Mouse (Mus musculus) ES-Bruce4 (cell line): ENCODE measurements around the gene Strn4. TPM values are rescaled to one million over a fixed set of nuclear protein-coding genes. Genes with fewer than 3 reads are reported as not detected.

Experiments
- H3K27ac ChIP-seq: 2 replicates; pipeline ENCODE4 v1.5.1; 2012; ENCODE audit warnings: low read length, inconsistent platforms; ENCODE audit not compliant: insufficient read depth
- H3K27me3 ChIP-seq: 2 replicates; pipeline ENCODE4 v1.6.1; 2012; ENCODE audit warnings: mild to moderate bottlenecking, low read length, inconsistent platforms; ENCODE audit not compliant: control insufficient read depth, poor library complexity, insufficient read depth, severe bottlenecking
- H3K36me3 ChIP-seq: 2 replicates; pipeline ENCODE4 v1.6.1; 2012; ENCODE audit warnings: inconsistent platforms, mild to moderate bottlenecking, low read length, moderate library complexity; ENCODE audit not compliant: control insufficient read depth, poor library complexity, insufficient read depth, severe bottlenecking
- H3K4me1 ChIP-seq: one replicate; pipeline ENCODE4 v1.8.1; 2011; ENCODE audit warnings: low read length; ENCODE audit not compliant: control insufficient read depth, insufficient read depth
- H3K4me3 ChIP-seq: 2 replicates; pipeline ENCODE4 v1.5.1; 2011; ENCODE audit warnings: low read depth, mild to moderate bottlenecking, low read length
- H3K9ac ChIP-seq: 2 replicates; pipeline ENCODE4 v1.6.1; 2012; ENCODE audit warnings: low read depth, mild to moderate bottlenecking, inconsistent platforms; ENCODE audit not compliant: poor library complexity, severe bottlenecking
- H3K9me3 ChIP-seq: replicated peaks from 2 replicates; pipeline ENCODE4 v1.6.1; 2012; ENCODE audit warnings: mild to moderate bottlenecking, low read length, inconsistent platforms; ENCODE audit not compliant: control insufficient read depth, poor library complexity, insufficient read depth, severe bottlenecking
- CTCF ChIP-seq: IDR thresholded peaks from one replicate; pipeline ENCODE4 v1.8.1; 2011; ENCODE audit warnings: low read depth, low read length
- EP300 ChIP-seq: IDR thresholded peaks from 2 replicates; pipeline ENCODE4 v1.6.1; 2011; ENCODE audit warnings: low read depth, low read length; ENCODE audit not compliant: insufficient read depth
- POLR2A ChIP-seq: IDR thresholded peaks from one replicate; pipeline ENCODE4 v1.8.1; 2011; ENCODE audit warnings: low read length; ENCODE audit not compliant: insufficient read depth
- polyA plus RNA-seq: library from polyadenylated mRNA; stranded (reverse); fragments of >200 nt; gene quantifications from 2 replicates; pipeline ENCODE4 v1.2.4, GENCODE M21; 2011; ENCODE audit warnings: low read depth; ENCODE audit not compliant: missing spikeins, insufficient read depth, insufficient read length

Gene Strn4
- polyA plus RNA-seq, 1 experiment, result 53.5 TPM

GRCm38 (mm10) chr7:16781816-16782554 is 33.7 kb upstream of the Strn4 start:
- Histone ChIP-seq H3K4me1 (peaks cover 6% of the 10 kb centered on the region), H3K27ac (peak overlapping the region; percentile 40), H3K9me3 (no peaks in the 10 kb centered on the region), H3K27me3 (no peaks in the 10 kb centered on the region), H3K36me3 (peaks cover 15% of the 10 kb centered on the region), H3K9ac (peak overlapping the region; percentile 94), H3K4me3 (peak overlapping the region; percentile 99)
- no peak for TF ChIP-seq EP300
- TF ChIP-seq CTCF, result no peak
- TF ChIP-seq POLR2A, result no peak

GRCm38 (mm10) chr7:16782555-16783125 is 33.0 kb upstream of the Strn4 start:
- H3K4me3 ChIP-seq, result peak overlapping the region; percentile 99
- H3K27ac ChIP-seq, result 0 out of 2 replicates have a peak overlapping the region, but pooled peaks have one; percentile 7
- peaks cover 6% of the 10 kb centered on the region for H3K4me1 ChIP-seq
- H3K9ac ChIP-seq, result peak overlapping the region; percentile 94
- H3K36me3 ChIP-seq, result peaks cover 15% of the 10 kb centered on the region
- H3K27me3 ChIP-seq, result no peaks in the 10 kb centered on the region
- H3K9me3 ChIP-seq, result no peaks in the 10 kb centered on the region
- TF ChIP-seq EP300 (no peak), CTCF (no peak), POLR2A (no peak)

DNA sequence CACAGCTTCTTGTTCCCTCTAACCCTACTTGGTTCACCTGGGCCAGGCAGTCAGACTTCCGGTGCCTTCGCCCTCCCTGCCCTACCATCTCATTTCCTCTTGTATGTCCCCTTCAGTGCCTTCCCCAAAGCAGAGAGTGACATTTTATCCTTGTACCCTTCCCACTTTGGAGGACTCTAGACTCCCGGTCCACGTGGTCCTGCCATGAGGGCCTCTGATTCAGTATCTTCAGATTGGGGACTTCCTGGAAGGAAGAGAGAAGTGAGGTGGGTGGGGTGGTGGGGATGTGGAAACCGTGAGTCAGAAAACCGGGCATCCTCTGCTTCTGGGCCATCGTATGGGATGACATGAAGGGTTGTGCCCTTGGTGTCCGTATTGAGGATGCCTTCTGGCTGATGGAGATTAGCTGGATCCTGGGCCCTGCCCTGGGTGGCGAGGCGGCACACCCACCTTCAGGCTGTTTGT is 32.4 kb upstream of the Strn4 start:
- H3K4me3 ChIP-seq, result peak overlapping the region; percentile 99
- H3K4me1 ChIP-seq, result peaks cover 6% of the 10 kb centered on the region
- peaks cover 18% of the 10 kb centered on the region for H3K36me3 ChIP-seq
- TF ChIP-seq CTCF (no peak), EP300 (no peak), POLR2A (no peak)
- H3K9me3 ChIP-seq, result no peaks in the 10 kb centered on the region
- peak overlapping the region; percentile 94 for H3K9ac ChIP-seq
- no peaks in the 10 kb centered on the region for H3K27me3 ChIP-seq
- H3K27ac ChIP-seq, result peak overlapping the region; percentile 55; the same call in 1 of the 2 replicates

DNA sequence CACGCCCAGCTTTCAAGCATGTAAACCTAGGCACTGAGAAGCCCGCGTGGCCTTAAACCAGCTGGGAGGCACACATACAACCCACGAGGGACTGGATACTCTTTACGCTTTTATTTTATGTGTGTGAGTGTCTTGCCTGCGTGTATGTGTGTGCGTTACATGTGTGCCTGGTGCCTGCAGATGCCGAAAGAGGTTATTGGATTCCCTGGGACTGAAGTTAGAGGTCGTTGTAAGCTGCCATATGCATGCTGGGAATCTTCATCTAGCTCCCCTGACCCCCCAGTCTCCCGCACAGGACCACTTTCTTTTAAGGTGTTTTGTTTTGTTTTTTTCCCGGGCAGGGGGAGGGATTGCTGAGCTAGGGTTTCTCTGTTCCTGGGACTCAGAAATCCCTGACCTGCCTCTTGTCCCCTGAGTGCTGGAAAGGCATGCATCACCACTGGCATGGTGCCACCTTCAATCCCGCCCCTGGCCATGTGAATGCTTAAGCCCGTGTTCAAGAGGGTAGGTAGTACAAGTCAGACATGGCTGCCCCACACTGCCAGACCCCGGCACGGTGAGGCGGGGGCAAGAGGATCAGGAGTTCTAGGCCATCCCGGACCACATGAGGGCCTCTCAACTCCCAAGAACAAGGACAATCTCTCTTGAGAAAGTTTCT is 31.8 kb upstream of the Strn4 start:
- TF ChIP-seq EP300 (no peak), CTCF (no peak), POLR2A (no peak)
- Histone ChIP-seq H3K27ac (peak overlapping the region; percentile 55), H3K27me3 (no peaks in the 10 kb centered on the region)

DNA sequence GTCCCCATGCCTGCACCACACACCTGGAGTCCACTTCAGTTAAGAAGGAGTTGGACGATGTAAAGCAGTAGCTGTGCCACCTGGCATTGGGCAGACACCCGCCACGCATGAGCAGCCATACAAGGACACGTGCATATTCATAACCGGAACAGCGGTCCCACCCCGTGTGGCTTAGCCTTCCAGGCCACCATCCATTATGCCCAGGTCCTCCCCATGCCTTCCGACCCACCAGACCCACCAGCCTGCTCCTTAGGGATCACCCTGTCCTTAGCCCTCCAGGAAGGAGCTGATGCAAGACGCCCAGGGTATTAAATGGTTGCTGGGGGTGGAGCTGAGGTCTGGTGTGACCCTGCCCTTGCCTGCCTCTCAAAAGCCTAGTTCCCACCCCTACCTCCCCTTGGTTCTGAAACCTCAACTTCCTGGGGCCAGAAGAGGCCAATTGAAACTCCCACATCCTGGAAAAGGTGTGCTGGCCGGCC is 31.2 kb upstream of the Strn4 start:
- Histone ChIP-seq H3K4me1 (peaks cover 6% of the 10 kb centered on the region), H3K36me3 (peaks cover 26% of the 10 kb centered on the region), H3K27me3 (no peaks in the 10 kb centered on the region), H3K9me3 (no peaks in the 10 kb centered on the region), H3K4me3 (peak overlapping the region; percentile 99), H3K27ac (peak overlapping the region; percentile 55), H3K9ac (peak overlapping the region; percentile 94)
- TF ChIP-seq EP300 (no peak), CTCF (no peak), POLR2A (peak; percentile 50)

More for the DNA sequence above, 31.8 kb upstream of the Strn4 start:
- peak overlapping the region; percentile 99 for H3K4me3 ChIP-seq
- H3K9me3 ChIP-seq, result no peaks in the 10 kb centered on the region
- H3K9ac ChIP-seq, result peak overlapping the region; percentile 94
- peaks cover 6% of the 10 kb centered on the region for H3K4me1 ChIP-seq
- H3K36me3 ChIP-seq, result peaks cover 22% of the 10 kb centered on the region

- H3K36me3 ChIP-seq, result peaks cover 34% of the 10 kb centered on the region
- no peak overlapping the region for H3K4me3 ChIP-seq
- H3K27ac ChIP-seq, result no peak overlapping the region
- no peaks in the 10 kb centered on the region for H3K9me3 ChIP-seq
- peak overlapping the region; percentile 94; the same call in 1 of the 2 replicates for H3K9ac ChIP-seq
- H3K4me1 ChIP-seq, result peaks cover 2% of the 10 kb centered on the region
- TF ChIP-seq POLR2A, result no peak
- no peak for TF ChIP-seq CTCF
- no peak for TF ChIP-seq EP300
- H3K27me3 ChIP-seq, result no peaks in the 10 kb centered on the region
Observed at GRCm38 (mm10) chr7:16785541-16786083, 30.1 kb upstream of the Strn4 start.
